Mouse (Mus musculus) ES-Bruce4 (cell line): Measurements from ENCODE around the gene Fkbp10. TPM values are rescaled to one million over a fixed set of nuclear protein-coding genes. Genes with fewer than 3 reads are reported as not detected.
A peak's percentile ranks its signal among the peaks of the same experiment; 100 is the strongest.

Source experiments
- H3K27ac ChIP-seq: 2 replicates; pipeline ENCODE4 v1.5.1; 2012; ENCODE audit warnings: low read length, inconsistent platforms; ENCODE audit not compliant: insufficient read depth
- H3K27me3 ChIP-seq: 2 replicates; pipeline ENCODE4 v1.6.1; 2012; ENCODE audit warnings: mild to moderate bottlenecking, low read length, inconsistent platforms; ENCODE audit not compliant: control insufficient read depth, poor library complexity, insufficient read depth, severe bottlenecking
- H3K36me3 ChIP-seq: 2 replicates; pipeline ENCODE4 v1.6.1; 2012; ENCODE audit warnings: inconsistent platforms, mild to moderate bottlenecking, low read length, moderate library complexity; ENCODE audit not compliant: control insufficient read depth, poor library complexity, insufficient read depth, severe bottlenecking
- H3K4me1 ChIP-seq: one replicate; pipeline ENCODE4 v1.8.1; 2011; ENCODE audit warnings: low read length; ENCODE audit not compliant: control insufficient read depth, insufficient read depth
- H3K4me3 ChIP-seq: 2 replicates; pipeline ENCODE4 v1.5.1; 2011; ENCODE audit warnings: low read depth, mild to moderate bottlenecking, low read length
- H3K9ac ChIP-seq: 2 replicates; pipeline ENCODE4 v1.6.1; 2012; ENCODE audit warnings: low read depth, mild to moderate bottlenecking, inconsistent platforms; ENCODE audit not compliant: poor library complexity, severe bottlenecking
- H3K9me3 ChIP-seq: replicated peaks from 2 replicates; pipeline ENCODE4 v1.6.1; 2012; ENCODE audit warnings: mild to moderate bottlenecking, low read length, inconsistent platforms; ENCODE audit not compliant: control insufficient read depth, poor library complexity, insufficient read depth, severe bottlenecking
- CTCF ChIP-seq: IDR thresholded peaks from one replicate; pipeline ENCODE4 v1.8.1; 2011; ENCODE audit warnings: low read depth, low read length
- EP300 ChIP-seq: IDR thresholded peaks from 2 replicates; pipeline ENCODE4 v1.6.1; 2011; ENCODE audit warnings: low read depth, low read length; ENCODE audit not compliant: insufficient read depth
- POLR2A ChIP-seq: IDR thresholded peaks from one replicate; pipeline ENCODE4 v1.8.1; 2011; ENCODE audit warnings: low read length; ENCODE audit not compliant: insufficient read depth
- polyA plus RNA-seq: library from polyadenylated mRNA; stranded (reverse); fragments of >200 nt; gene quantifications from 2 replicates; pipeline ENCODE4 v1.2.4, GENCODE M21; 2011; ENCODE audit warnings: low read depth; ENCODE audit not compliant: missing spikeins, insufficient read depth, insufficient read length

The Fkbp10 gene
- polyA plus RNA-seq, 1 experiment, result 22.5 TPM

DNA sequence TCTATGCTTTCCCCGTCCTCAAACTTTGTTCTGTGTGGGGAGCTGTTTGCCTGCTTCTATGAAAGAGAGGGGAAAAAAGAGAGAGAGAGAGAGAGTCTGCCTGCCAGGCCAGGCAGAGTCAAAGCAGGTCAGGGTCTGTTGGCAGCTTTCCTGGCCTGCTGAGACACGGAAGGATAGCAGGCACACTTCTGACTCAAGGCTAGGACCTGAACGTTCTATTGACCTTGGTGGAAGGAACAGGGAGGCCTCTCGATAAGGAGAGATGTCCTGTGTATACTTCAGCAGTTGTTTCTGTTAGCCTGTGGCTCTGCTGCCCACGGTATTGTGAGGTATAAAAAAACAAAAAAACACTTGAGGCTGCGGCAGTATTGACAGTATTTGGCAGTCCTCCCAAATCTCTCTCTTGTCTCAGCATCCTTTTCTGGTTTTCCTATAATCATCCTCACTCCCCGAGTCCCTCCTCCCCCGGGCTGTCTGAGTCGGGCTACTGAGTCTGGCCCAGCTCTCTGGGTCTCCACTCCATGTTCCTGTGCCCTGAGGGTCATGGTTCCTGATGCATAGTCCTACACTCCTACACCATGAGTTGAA, 13.2 kb downstream of the Fkbp10 start:
- Histone ChIP-seq H3K27me3 (no peaks in the 10 kb centered on the region), H3K4me1 (peaks cover 3% of the 10 kb centered on the region), H3K9ac (no peak overlapping the region), H3K27ac (no peak overlapping the region), H3K9me3 (no peaks in the 10 kb centered on the region), H3K36me3 (no peaks in the 10 kb centered on the region), H3K4me3 (no peak overlapping the region)
- no peak for TF ChIP-seq CTCF

GRCm38 (mm10) chr11:100430052-100430451, 14.6 kb downstream of the Fkbp10 start:
- Histone ChIP-seq H3K4me1 (peaks cover 10% of the 10 kb centered on the region), H3K9ac (no peak overlapping the region), H3K27me3 (no peaks in the 10 kb centered on the region), H3K27ac (no peak overlapping the region), H3K36me3 (no peaks in the 10 kb centered on the region), H3K9me3 (no peaks in the 10 kb centered on the region), H3K4me3 (no peak overlapping the region)
- no peak for TF ChIP-seq CTCF
- no peak for TF ChIP-seq POLR2A
- no peak for TF ChIP-seq EP300

DNA sequence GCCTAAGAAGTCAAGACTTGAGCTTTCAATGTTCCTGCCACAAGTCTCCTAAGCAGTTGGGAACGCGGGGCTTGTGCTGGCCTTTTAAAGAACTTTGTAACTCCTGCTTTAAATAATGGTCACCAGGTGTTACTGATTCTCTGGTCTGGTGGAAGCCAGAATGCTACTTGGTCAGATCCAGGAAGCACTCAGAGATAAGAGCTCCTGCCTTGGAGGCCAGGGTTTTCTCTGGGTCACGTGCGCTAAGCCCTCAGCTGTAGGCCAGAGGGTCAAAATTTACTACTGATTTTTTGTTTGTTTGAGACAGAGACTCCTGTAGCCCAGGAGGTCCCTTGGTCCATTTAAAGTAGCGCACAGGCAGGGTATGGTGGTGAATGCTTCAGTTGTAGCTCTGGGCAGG, 16.5 kb downstream of the Fkbp10 start:
- TF ChIP-seq POLR2A, result no peak
- no peak for TF ChIP-seq EP300
- TF ChIP-seq CTCF, result no peak
- no peaks in the 10 kb centered on the region for H3K27me3 ChIP-seq
- H3K4me3 ChIP-seq, result no peak overlapping the region
- H3K36me3 ChIP-seq, result no peaks in the 10 kb centered on the region
- no peaks in the 10 kb centered on the region for H3K9me3 ChIP-seq
- H3K9ac ChIP-seq, result no peak overlapping the region
- peaks cover 8% of the 10 kb centered on the region for H3K4me1 ChIP-seq
- H3K27ac ChIP-seq, result no peak overlapping the region

GRCm38 (mm10) chr11:100435678-100436246, 20.3 kb downstream of the Fkbp10 start:
- Histone ChIP-seq H3K27ac (no peak overlapping the region), H3K27me3 (no peaks in the 10 kb centered on the region), H3K9ac (no peak overlapping the region), H3K36me3 (no peaks in the 10 kb centered on the region), H3K4me1 (peaks cover 10% of the 10 kb centered on the region), H3K9me3 (no peaks in the 10 kb centered on the region), H3K4me3 (no peak overlapping the region)
- TF ChIP-seq EP300 (no peak), POLR2A (no peak), CTCF (no peak)

GRCm38 (mm10) chr11:100437901-100438300, 22.4 kb downstream of the Fkbp10 start:
- no peak for TF ChIP-seq EP300
- TF ChIP-seq CTCF, result no peak
- TF ChIP-seq POLR2A, result no peak
- Histone ChIP-seq H3K27ac (no peak overlapping the region), H3K9ac (no peak overlapping the region), H3K27me3 (no peaks in the 10 kb centered on the region), H3K4me3 (no peak overlapping the region), H3K4me1 (peaks cover 11% of the 10 kb centered on the region), H3K9me3 (no peaks in the 10 kb centered on the region), H3K36me3 (no peaks in the 10 kb centered on the region)

- peak overlapping the region; percentile 73 for H3K4me3 ChIP-seq
- H3K9me3 ChIP-seq, result no peaks in the 10 kb centered on the region
- no peaks in the 10 kb centered on the region for H3K36me3 ChIP-seq
- peaks cover 3% of the 10 kb centered on the region for H3K4me1 ChIP-seq
- no peaks in the 10 kb centered on the region for H3K27me3 ChIP-seq
- TF ChIP-seq CTCF, result no peak
- TF ChIP-seq POLR2A, result peak; percentile 77
- peak overlapping the region; percentile 72 for H3K9ac ChIP-seq
- no peak overlapping the region for H3K27ac ChIP-seq
Measured at GRCm38 (mm10) chr11:100440691-100441522, 25.4 kb downstream of the Fkbp10 start.
